Mouse (Mus musculus) lung, adult 2 months (tissue): ENCODE measurements around the gene Nlk. TPM values are rescaled to one million over a fixed set of nuclear protein-coding genes. Genes with fewer than 3 reads are reported as not detected.

ENCODE experiments used
- DNase-seq: peaks from one replicate; pipeline ENCODE4 v3.0.0; 2022
- H3K4me1 ChIP-seq: fragments of 200-500 bp; 2 replicates; pipeline ENCODE4 v1.6.1; 2011; ENCODE audit warnings: low read length; ENCODE audit not compliant: control insufficient read depth, insufficient read depth
- H3K4me3 ChIP-seq: fragments of 200-500 bp; replicated peaks from 2 replicates; pipeline ENCODE3; 2011; ENCODE audit warnings: low read depth, mild to moderate bottlenecking, control low read depth, low read length; ENCODE audit errors: extremely low read depth
- CTCF ChIP-seq: fragments of 200-500 bp; IDR thresholded peaks from 2 replicates; pipeline ENCODE4 v1.5.1; 2011; ENCODE audit warnings: mild to moderate bottlenecking, low read length, control low read depth; ENCODE audit not compliant: insufficient read depth
- POLR2A ChIP-seq: fragments of 200-500 bp; IDR thresholded peaks from 2 replicates; pipeline ENCODE4 v1.6.1; 2011; ENCODE audit warnings: low read depth, mild to moderate bottlenecking, control low read depth, low read length, borderline replicate concordance; ENCODE audit errors: extremely low read depth
- WGBS: fragments of 180-500 bp; shearing (Covaris S2); methylation state at CpG from one replicate; pipeline ENCODE4 v1.1.7; 2018; 5-methylcytosine and 5-hydroxymethylcytosine counted together
- polyA plus RNA-seq: library from polyadenylated mRNA; depleted of rRNA; stranded (reverse); fragments of >200 nt; gene quantifications from 2 replicates; pipeline ENCODE4 v1.2.3, GENCODE M21; 2012; rRNA removed

Nlk gene
- polyA plus RNA-seq, 1 experiment, result 24.3 TPM

- WGBS, result 63% methylated on average over 3 of the region's 3 CpGs
- DNase-seq, result no peak
- no peak for TF ChIP-seq POLR2A
- no peak for TF ChIP-seq CTCF
These were observed 175.3 kb downstream of the Nlk start for GRCm38 (mm10) chr11:78521880-78522279.

GRCm38 (mm10) chr11:78518931-78519330 lies 178.2 kb downstream of the Nlk start:
- no peak for TF ChIP-seq POLR2A
- TF ChIP-seq CTCF, result no peak
- DNase-seq, result no peak
- WGBS, result 88% methylated on average over 10 of the region's 10 CpGs
- H3K4me3 ChIP-seq, result no peak overlapping the region
- H3K4me1 ChIP-seq, result peaks cover 5% of the 10 kb centered on the region; the same call in 1 of the 2 replicates

More at GRCm38 (mm10) chr11:78521880-78522279, 175.3 kb downstream of the Nlk start:
- Histone ChIP-seq H3K4me1 (peaks cover 13% of the 10 kb centered on the region), H3K4me3 (no peak overlapping the region)

Other genes starting within 250 kb of the Nlk start
- gene Slc46a1, start 231.7 kb downstream of the Nlk start, polyA plus RNA-seq, result 14.0 and 19.4 TPM in 2 replicates
- 0.52 and 0.65 TPM in 2 replicates for gene Sarm1, start 199.6 kb downstream of the Nlk start, polyA plus RNA-seq
- gene Vtn, start 198.3 kb downstream of the Nlk start, polyA plus RNA-seq, result 25.0 and 30.8 TPM in 2 replicates
- gene Sebox, start 193.9 kb downstream of the Nlk start, polyA plus RNA-seq, result 0.11 TPM in 1 of 2 replicates, not detected in the other
- gene Tmem199, start 185.2 kb downstream of the Nlk start, polyA plus RNA-seq, result 9.5 and 12.5 TPM in 2 replicates
- 39.6 and 50.4 TPM in 2 replicates for gene Poldip2, start 185.2 kb downstream of the Nlk start, polyA plus RNA-seq
- 71.3 and 81.7 TPM in 2 replicates for gene Tnfaip1, start 161.0 kb downstream of the Nlk start, polyA plus RNA-seq
- gene Ift20, start 161.0 kb downstream of the Nlk start, polyA plus RNA-seq, result 75.1 and 76.0 TPM in 2 replicates
- gene Tmem97, start 146.6 kb downstream of the Nlk start, polyA plus RNA-seq, result 23.5 and 27.6 TPM in 2 replicates
- gene Ccnq, start 54.4 kb upstream of the Nlk start, polyA plus RNA-seq, result 36.7 and 48.2 TPM in 2 replicates
- 7.6 and 15.3 TPM in 2 replicates for gene Lyrm9, start 129.2 kb upstream of the Nlk start, polyA plus RNA-seq
- 3.8 and 4.0 TPM in 2 replicates for gene Nos2, start 223.4 kb upstream of the Nlk start, polyA plus RNA-seq